Comparison of ENCODE assay signal across 27 mouse cellular contexts in the genomic region with DNA sequence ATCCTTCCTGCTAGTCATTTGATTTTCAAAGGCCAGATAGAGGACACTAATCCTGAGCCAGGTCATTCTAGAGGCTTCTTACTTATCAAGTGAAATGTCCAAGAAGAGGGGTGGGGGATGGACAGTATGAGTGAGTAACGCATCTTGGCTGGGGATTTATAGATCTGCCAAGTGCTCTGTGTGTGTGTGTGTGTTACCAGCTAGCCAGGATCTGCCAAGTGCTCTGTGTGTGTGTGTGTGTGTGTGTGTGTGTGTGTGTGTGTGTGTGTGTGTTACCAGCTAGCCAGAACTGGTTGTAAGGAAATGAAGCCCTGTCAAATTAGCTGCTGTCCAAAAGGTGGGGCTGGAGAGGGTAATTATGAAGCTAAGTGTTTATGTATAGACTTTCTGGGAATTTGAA. TPM values are rescaled to one million over a fixed set of nuclear protein-coding genes. Genes with fewer than 3 reads are reported as not detected.
DNase-seq lines count a peak whose midpoint lies in the region; ATAC-seq and TF ChIP-seq lines count a peak whose summit lies in the region.
"Had no signal": no experiment of that assay in that cellular context is flagged by ENCODE, and none has a peak within 500 bp of the region (broad histone marks: within the 10 kb centered on the region; RNA-seq: fewer than 3 reads in every experiment).

No protein-coding gene starts in this region.

- H3K9me3 ChIP-seq in forebrain, postnatal 0 days (ENCODE audit: low read length): no peaks in the 10 kb centered on the region
- H3K9me3 ChIP-seq: heart, embryonic 12.5 days; hindbrain, embryonic 15.5 days; limb, embryonic 10.5 days; limb, embryonic 15.5 days; liver, embryonic 13.5 days; neural tube, embryonic 13.5 days; stomach, embryonic 15.5 days had no signal

- TF ChIP-seq CTCF in forebrain, postnatal 0 days (IDR thresholded peaks at IDR 0.05; ENCODE audit: low read depth): no peak

- no peaks in the 10 kb centered on the region for H3K36me3 ChIP-seq in forebrain, postnatal 0 days (ENCODE audit: insufficient read depth)
- H3K36me3 ChIP-seq: heart, embryonic 12.5 days; hindbrain, embryonic 15.5 days; limb, embryonic 10.5 days; limb, embryonic 15.5 days; liver, embryonic 13.5 days; neural tube, embryonic 13.5 days; stomach, embryonic 15.5 days had no signal

- 64% methylated on average over 1 of the region's 1 CpGs for WGBS in forebrain, postnatal 0 days

- H3K27ac ChIP-seq in forebrain, postnatal 0 days (ENCODE audit: low read depth, low read length): no peak overlapping the region
- H3K27ac ChIP-seq: hindbrain, embryonic 15.5 days; limb, embryonic 10.5 days; limb, embryonic 15.5 days; liver, embryonic 13.5 days; neural tube, embryonic 13.5 days; stomach, embryonic 15.5 days had no signal

- no peak for ATAC-seq in forebrain, postnatal 0 days
- ATAC-seq: CD4-positive, CD25-positive, alpha-beta regulatory T cell, adult 4 months; forebrain, embryonic 16.5 days had no signal

- DNase-seq in adrenal gland, postnatal 10 days: peak; percentile 54
- DNase-seq in adrenal gland, adult 18-20 months (ENCODE audit: low spot score in 2 of 2): no peak
- DNase-seq in kidney, postnatal 14 days: peak; percentile 23
- no peak for DNase-seq in kidney, postnatal 25 days
- peak; percentile 3 for DNase-seq in 416B (ENCODE audit: low read depth)
- DNase-seq in adrenal gland, postnatal 25 days: peak; percentile 19
- DNase-seq in forebrain, postnatal 0 days: no peak
- no peak for DNase-seq in gastrocnemius, adult 8-10 months (ENCODE audit: low spot score in 2 of 2)
- DNase-seq: cerebellum, adult 2 months; gastrocnemius, postnatal 14 days; kidney, adult 2 months; layer of hippocampus, postnatal 36 days; liver, embryonic 13.5 days; lung, adult 2 months; lung, postnatal 14 days; right cerebral cortex, postnatal 25 days; thymus, postnatal 14 days had no signal

- H3K9ac ChIP-seq in forebrain, postnatal 0 days: no peak overlapping the region
- H3K9ac ChIP-seq: heart, embryonic 12.5 days; hindbrain, embryonic 15.5 days; limb, embryonic 15.5 days; liver, embryonic 13.5 days; neural tube, embryonic 13.5 days; stomach, embryonic 15.5 days had no signal

- no peak overlapping the region for H3K4me2 ChIP-seq in forebrain, postnatal 0 days (ENCODE audit: low read depth)
- H3K4me2 ChIP-seq: heart, embryonic 12.5 days; hindbrain, embryonic 15.5 days; limb, embryonic 15.5 days; liver, embryonic 13.5 days; midbrain, embryonic 11.5 days; neural tube, embryonic 13.5 days; stomach, embryonic 15.5 days had no signal

- no peaks in the 10 kb centered on the region for H3K4me1 ChIP-seq in forebrain, postnatal 0 days (ENCODE audit: insufficient read depth)
- H3K4me1 ChIP-seq: heart, embryonic 12.5 days; hindbrain, embryonic 15.5 days; limb, embryonic 10.5 days; limb, embryonic 15.5 days; liver, embryonic 13.5 days; neural tube, embryonic 13.5 days; stomach, embryonic 15.5 days had no signal

- no peaks in the 10 kb centered on the region for H3K27me3 ChIP-seq in forebrain, postnatal 0 days (ENCODE audit: insufficient read depth, low read length)
- H3K27me3 ChIP-seq: heart, embryonic 12.5 days; hindbrain, embryonic 15.5 days; limb, embryonic 15.5 days; liver, embryonic 13.5 days; neural tube, embryonic 13.5 days; stomach, embryonic 15.5 days had no signal

- no peak overlapping the region for H3K4me3 ChIP-seq in forebrain, postnatal 0 days (ENCODE audit: low read depth, low read length)
- H3K4me3 ChIP-seq: erythroblast, embryonic 14.5 days; heart, embryonic 12.5 days; hindbrain, embryonic 15.5 days; limb, embryonic 10.5 days; limb, embryonic 15.5 days; liver, embryonic 13.5 days; neural tube, embryonic 13.5 days; stomach, embryonic 15.5 days had no signal

RNA-seq across cellular contexts. Expression of gene Hlf, which starts 55.9 kb away (rescaled TPM):
- 10 to 100 TPM; 22.5 to 22.8 TPM for total RNA-seq in adrenal gland, postnatal 10 days (2021)
- 10 to 100 TPM in 1 of 2 experiments, 1 to 10 TPM in 1; 8.9 to 14.8 TPM for total RNA-seq in adrenal gland, adult 18-20 months (2021)
- total RNA-seq in adrenal gland, postnatal 25 days (2021): 17.9 and 22.8 TPM in 2 replicates
- total RNA-seq in forebrain, postnatal 0 days (2014; rRNA removed): 5.7 and 6.8 TPM in 2 replicates
- polyA plus RNA-seq in forebrain, postnatal 0 days (2015; fragmentation: Nextera tagmentation; extraction: Ambion mirVana): 5.5 and 9.7 TPM in 2 replicates
- 10 to 100 TPM in 2 of 4 experiments, 1 to 10 TPM in 2; 8.4 to 14.1 (median 10.2) TPM for total RNA-seq in gastrocnemius, adult 8-10 months (2022)

Comparison
In these comparisons a context has a peak if more than half of its experiments do, and no peak if none do; other contexts are left out.
1. DNase-seq: peak in adrenal gland, postnatal 10 days (single experiment), kidney, postnatal 14 days (single experiment), 416B (single experiment) and adrenal gland, postnatal 25 days (single experiment); none in adrenal gland, adult 18-20 months (0 of 2), kidney, postnatal 25 days (0 of 2), forebrain, postnatal 0 days (single experiment) and gastrocnemius, adult 8-10 months (0 of 2).